Comparison of ENCODE assay signal across 11 mouse cellular contexts in the genomic region with DNA sequence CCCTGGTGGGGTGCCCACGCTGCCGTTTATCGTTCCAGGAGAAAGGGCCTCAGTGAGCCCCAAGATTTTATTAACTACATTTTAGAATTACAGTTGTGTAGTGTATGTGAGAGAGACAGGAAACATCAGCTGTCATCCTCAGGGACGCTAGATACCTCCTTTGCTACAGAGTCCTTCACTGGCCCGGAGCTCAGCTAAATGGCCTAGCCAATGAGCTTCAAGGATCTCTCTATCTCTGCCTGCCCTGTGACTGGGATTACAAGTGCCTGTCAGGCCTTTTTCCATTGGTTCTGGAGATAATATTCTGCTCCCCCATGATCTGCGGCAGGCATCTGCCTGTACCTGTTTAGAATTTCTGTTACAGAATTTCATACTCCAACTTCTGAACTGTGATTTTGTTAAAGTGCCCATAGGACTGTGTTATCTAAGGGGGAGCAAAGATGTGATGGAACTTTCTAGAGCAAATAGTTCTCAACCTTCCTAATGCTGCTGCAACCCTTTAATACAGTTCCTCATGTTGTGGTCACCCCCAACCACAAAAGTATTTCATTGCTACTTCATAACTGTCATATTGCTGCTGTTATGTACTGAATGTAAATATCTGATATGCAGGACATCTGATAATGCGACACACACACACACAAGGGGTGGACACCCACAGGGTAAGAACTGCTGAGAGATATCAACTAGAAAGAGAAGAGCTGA. TPM values are rescaled to one million over a fixed set of nuclear protein-coding genes. Genes with fewer than 3 reads are reported as not detected.
DNase-seq lines count a peak whose midpoint lies in the region; ATAC-seq and TF ChIP-seq lines count a peak whose summit lies in the region.
"Had no signal": no experiment of that assay in that cellular context is flagged by ENCODE, and none has a peak within 500 bp of the region (broad histone marks: within the 10 kb centered on the region; RNA-seq: fewer than 3 reads in every experiment).

No protein-coding gene starts in this region.

- no peak for ATAC-seq in heart, postnatal 0 days (ENCODE audit: insufficient read depth, low read depth)
- no peak for ATAC-seq in intestine, embryonic 15.5 days
- ATAC-seq: forebrain, embryonic 16.5 days had no signal

- 43% methylated on average over 7 of the region's 7 CpGs for WGBS in heart, postnatal 0 days
- WGBS in thymus, adult 2 months, result 50% methylated on average over 7 of the region's 7 CpGs
- 79% methylated on average over 7 of the region's 7 CpGs for WGBS in embryonic facial prominence, embryonic 10.5 days
- WGBS in intestine, embryonic 15.5 days, result 75% methylated on average over 7 of the region's 7 CpGs

- TF ChIP-seq CTCF in heart, postnatal 0 days (IDR thresholded peaks at IDR 0.05; ENCODE audit: low read depth), result no peak
- TF ChIP-seq CTCF in thymus, adult 2 months (IDR thresholded peaks at IDR 0.05; ENCODE audit: borderline replicate concordance, control insufficient read depth, extremely low read depth, insufficient read depth, low read length, poor library complexity), result no peak

- peak overlapping the region; percentile 52; the same call in 1 of the 2 replicates for H3K27ac ChIP-seq in heart, postnatal 0 days (ENCODE audit: low read depth)
- peak overlapping the region; percentile 98 for H3K27ac ChIP-seq in thymus, adult 2 months (ENCODE audit: control insufficient read depth, insufficient read depth, low read length)
- H3K27ac ChIP-seq in embryonic facial prominence, embryonic 10.5 days (replicated peaks), result peak overlapping the region; percentile 35; the same call in 1 of the 2 replicates
- H3K27ac ChIP-seq in intestine, embryonic 15.5 days, result no peak overlapping the region
- H3K27ac ChIP-seq: limb, embryonic 15.5 days had no signal

- no peak overlapping the region for H3K4me2 ChIP-seq in heart, postnatal 0 days (ENCODE audit: low read depth, low read length)
- no peak overlapping the region for H3K4me2 ChIP-seq in intestine, embryonic 15.5 days (replicated peaks)
- H3K4me2 ChIP-seq: limb, embryonic 15.5 days had no signal

- no peak for TF ChIP-seq EP300 in heart, postnatal 0 days (IDR thresholded peaks at IDR 0.05; ENCODE audit: low read depth)

- no peaks in the 10 kb centered on the region for H3K27me3 ChIP-seq in heart, postnatal 0 days (ENCODE audit: control insufficient read depth, insufficient read depth, low read length)
- H3K27me3 ChIP-seq in thymus, adult 2 months (ENCODE audit: control insufficient read depth, insufficient read depth, low read length), result no peaks in the 10 kb centered on the region
- H3K27me3 ChIP-seq in embryonic facial prominence, embryonic 10.5 days (replicated peaks; ENCODE audit: low read depth, poor library complexity, severe bottlenecking), result no peaks in the 10 kb centered on the region
- H3K27me3 ChIP-seq in intestine, embryonic 15.5 days (replicated peaks), result no peaks in the 10 kb centered on the region
- H3K27me3 ChIP-seq: limb, embryonic 15.5 days had no signal

- no peak for TF ChIP-seq POLR2A in thymus, adult 2 months (IDR thresholded peaks at IDR 0.05; ENCODE audit: control insufficient read depth, extremely low read depth, insufficient read depth, low read length, poor library complexity)

- no peak overlapping the region for H3K9ac ChIP-seq in heart, postnatal 0 days (replicated peaks; ENCODE audit: low read depth, low read length)
- no peak overlapping the region for H3K9ac ChIP-seq in intestine, embryonic 15.5 days
- H3K9ac ChIP-seq: limb, embryonic 15.5 days had no signal

- H3K4me3 ChIP-seq in heart, postnatal 0 days (ENCODE audit: low read depth, low read length), result no peak overlapping the region
- no peak overlapping the region for H3K4me3 ChIP-seq in thymus, adult 2 months (ENCODE audit: control insufficient read depth, insufficient read depth, low read length)
- no peak overlapping the region for H3K4me3 ChIP-seq in embryonic facial prominence, embryonic 10.5 days
- no peak overlapping the region for H3K4me3 ChIP-seq in intestine, embryonic 15.5 days (replicated peaks)
- H3K4me3 ChIP-seq: limb, embryonic 15.5 days had no signal

- intact Hi-C loops in heart, postnatal 10 days (cut with DNase I), result no loop called here

- no peaks in the 10 kb centered on the region; the same call in 1 of the 2 replicates for H3K4me1 ChIP-seq in heart, postnatal 0 days (ENCODE audit: control insufficient read depth, insufficient read depth)
- H3K4me1 ChIP-seq in thymus, adult 2 months (replicated peaks; ENCODE audit: control insufficient read depth, insufficient read depth, low read length), result peaks cover 71% of the 10 kb centered on the region
- H3K4me1 ChIP-seq in embryonic facial prominence, embryonic 10.5 days, result peaks cover 26% of the 10 kb centered on the region
- 0 out of 2 replicates have a peak, but pooled peaks cover 9% of the 10 kb centered on the region for H3K4me1 ChIP-seq in intestine, embryonic 15.5 days (replicated peaks)

- DNase-seq in heart, postnatal 0 days (ENCODE audit: low spot score), result no peak
- DNase-seq in heart, postnatal 10 days, result no peak
- DNase-seq in thymus, adult 2 months, result no peak
- DNase-seq in thymus, postnatal 10 days (ENCODE audit: low spot score in 2 of 2), result no peak
- DNase-seq in embryonic facial prominence, embryonic 10.5 days (ENCODE audit: low spot score), result no peak
- DNase-seq in thymus, postnatal 4 days, result peak; percentile 38
- no peak for DNase-seq in T-cell, adult 2 months (ENCODE audit: low spot score)
- DNase-seq: cerebellum, postnatal 25 days had no signal

- H3K36me3 ChIP-seq in heart, postnatal 0 days (replicated peaks; ENCODE audit: control insufficient read depth, insufficient read depth, low read length), result 0 out of 2 replicates have a peak, but pooled peaks cover 3% of the 10 kb centered on the region
- H3K36me3 ChIP-seq in thymus, adult 2 months (ENCODE audit: control insufficient read depth, insufficient read depth, low read length), result no peaks in the 10 kb centered on the region
- H3K36me3 ChIP-seq in embryonic facial prominence, embryonic 10.5 days (replicated peaks), result peaks cover 11% of the 10 kb centered on the region
- no peaks in the 10 kb centered on the region for H3K36me3 ChIP-seq in intestine, embryonic 15.5 days

- H3K9me3 ChIP-seq in heart, postnatal 0 days (replicated peaks; ENCODE audit: control insufficient read depth, low read length), result no peaks in the 10 kb centered on the region
- no peaks in the 10 kb centered on the region for H3K9me3 ChIP-seq in embryonic facial prominence, embryonic 10.5 days
- no peaks in the 10 kb centered on the region for H3K9me3 ChIP-seq in intestine, embryonic 15.5 days
- H3K9me3 ChIP-seq: limb, embryonic 15.5 days had no signal

RNA-seq across cellular contexts. Expression of gene Psma6, which starts 3.2 kb away (rescaled TPM):
- 75.8 and 110 TPM in 2 replicates for total RNA-seq in heart, postnatal 0 days (2014; rRNA removed; ENCODE audit: low replicate concordance)
- polyA plus RNA-seq in heart, postnatal 0 days (2015; fragmentation: Nextera tagmentation; extraction: Ambion mirVana), result 383 TPM in 2 replicates
- 100 to 1,000 TPM; 196 to 197 TPM for total RNA-seq in heart, postnatal 10 days (2021)
- polyA plus RNA-seq in thymus, adult 2 months (2012; rRNA removed), result 74.8 and 92.3 TPM in 2 replicates
- polyA plus RNA-seq in embryonic facial prominence, embryonic 10.5 days (2016; fragmentation: Nextera tagmentation; extraction: Ambion mirVana), result 510 and 513 TPM in 2 replicates
- polyA plus RNA-seq in intestine, embryonic 15.5 days (2015; fragmentation: Nextera tagmentation; extraction: Ambion mirVana), result 413 and 421 TPM in 2 replicates
